Mouse (Mus musculus): Measurements from ENCODE around the gene Dolpp1. TPM values are rescaled to one million over a fixed set of nuclear protein-coding genes. Genes with fewer than 3 reads are reported as not detected.

Dolpp1 gene
- polyA plus RNA-seq (2015; fragmentation: Nextera tagmentation; extraction: Ambion mirVana), result 12.0 and 12.2 TPM in 2 replicates

GRCm38 (mm10) chr2:30392114-30392576, at the start of gene Dolpp1:
Dolpp1 (plus strand) TSS chr2:30392254.
- peaks cover 8% of the 10 kb centered on the region for H3K36me3 ChIP-seq (replicated peaks; ENCODE audit: insufficient read depth, low read length)
- TF ChIP-seq CTCF (IDR thresholded peaks at IDR 0.05; ENCODE audit: low read depth), result no peak
- TF ChIP-seq EP300 (IDR thresholded peaks at IDR 0.05; ENCODE audit: low read depth), result peak; percentile 75; the same call in 1 of the 2 replicates
- H3K27ac ChIP-seq (ENCODE audit: low read depth), result peak within 1 kb of the TSS; percentile 87
- no peaks in the 10 kb centered on the region for H3K9me3 ChIP-seq (ENCODE audit: low read length)
- H3K27me3 ChIP-seq (ENCODE audit: insufficient read depth, low read length), result no peaks in the 10 kb centered on the region
- H3K4me1 ChIP-seq (ENCODE audit: insufficient read depth), result peaks cover 9% of the 10 kb centered on the region
- ATAC-seq (peak; percentile 97), DNase-seq (peak; percentile 96)
- H3K4me2 ChIP-seq (ENCODE audit: low read depth, low read length), result peak within 1 kb of the TSS; percentile 100
- H3K9ac ChIP-seq (replicated peaks), result peak within 1 kb of the TSS; percentile 81
- under 1% methylated on average over 40 of the region's 40 CpGs for WGBS (ENCODE audit: insufficient replicate concordance)
- peak within 1 kb of the TSS; percentile 88 for H3K4me3 ChIP-seq (ENCODE audit: low read depth, low read length)

- Histone ChIP-seq H3K4me3 (ENCODE audit: low read depth, low read length) (no peak overlapping the region), H3K27ac (ENCODE audit: low read depth) (no peak overlapping the region), H3K9me3 (ENCODE audit: low read length) (no peaks in the 10 kb centered on the region), H3K9ac (replicated peaks) (no peak overlapping the region), H3K27me3 (ENCODE audit: insufficient read depth, low read length) (no peaks in the 10 kb centered on the region), H3K4me2 (ENCODE audit: low read depth, low read length) (no peak overlapping the region), H3K36me3 (replicated peaks; ENCODE audit: insufficient read depth, low read length) (peaks cover 64% of the 10 kb centered on the region), H3K4me1 (ENCODE audit: insufficient read depth) (no peaks in the 10 kb centered on the region)
- TF ChIP-seq CTCF (IDR thresholded peaks at IDR 0.05; ENCODE audit: low read depth) (no peak), EP300 (IDR thresholded peaks at IDR 0.05; ENCODE audit: low read depth) (no peak)
- 88% methylated on average over 7 of the region's 7 CpGs for WGBS (ENCODE audit: insufficient replicate concordance)
- no peak for DNase-seq
- ATAC-seq, result no peak
These were observed 49.5 kb upstream of the Dolpp1 start for GRCm38 (mm10) chr2:30342544-30342943.

GRCm38 (mm10) chr2:30343601-30344137, 48.4 kb upstream of the Dolpp1 start:
- H3K4me2 ChIP-seq (ENCODE audit: low read depth, low read length), result no peak overlapping the region
- H3K9ac ChIP-seq (replicated peaks), result no peak overlapping the region
- ATAC-seq (no peak), DNase-seq (no peak)
- no peaks in the 10 kb centered on the region for H3K27me3 ChIP-seq (ENCODE audit: insufficient read depth, low read length)
- no peak overlapping the region for H3K27ac ChIP-seq (ENCODE audit: low read depth)
- TF ChIP-seq CTCF (IDR thresholded peaks at IDR 0.05; ENCODE audit: low read depth), result no peak
- no peak for TF ChIP-seq EP300 (IDR thresholded peaks at IDR 0.05; ENCODE audit: low read depth)
- H3K36me3 ChIP-seq (replicated peaks; ENCODE audit: insufficient read depth, low read length), result peaks cover 62% of the 10 kb centered on the region
- no peaks in the 10 kb centered on the region for H3K9me3 ChIP-seq (ENCODE audit: low read length)
- WGBS (ENCODE audit: insufficient replicate concordance), result 79% methylated on average over 14 of the region's 14 CpGs
- no peaks in the 10 kb centered on the region for H3K4me1 ChIP-seq (ENCODE audit: insufficient read depth)
- no peak overlapping the region for H3K4me3 ChIP-seq (ENCODE audit: low read depth, low read length)

GRCm38 (mm10) chr2:30345971-30346676, 45.9 kb upstream of the Dolpp1 start:
- WGBS (ENCODE audit: insufficient replicate concordance), result 77% methylated on average over 7 of the region's 7 CpGs
- H3K36me3 ChIP-seq (replicated peaks; ENCODE audit: insufficient read depth, low read length), result peaks cover 50% of the 10 kb centered on the region

GRCm38 (mm10) chr2:30349196-30349595, 42.9 kb upstream of the Dolpp1 start:
- WGBS (ENCODE audit: insufficient replicate concordance), result 80% methylated on average over 6 of the region's 6 CpGs

More at GRCm38 (mm10) chr2:30345971-30346676, 45.9 kb upstream of the Dolpp1 start:
- no peak overlapping the region for H3K9ac ChIP-seq (replicated peaks)
- no peak overlapping the region for H3K27ac ChIP-seq (ENCODE audit: low read depth)
- no peak overlapping the region for H3K4me2 ChIP-seq (ENCODE audit: low read depth, low read length)
- H3K9me3 ChIP-seq (ENCODE audit: low read length), result no peaks in the 10 kb centered on the region
- ATAC-seq (no peak), DNase-seq (no peak)
- H3K4me1 ChIP-seq (ENCODE audit: insufficient read depth), result no peaks in the 10 kb centered on the region
- TF ChIP-seq EP300 (IDR thresholded peaks at IDR 0.05; ENCODE audit: low read depth) (no peak), CTCF (IDR thresholded peaks at IDR 0.05; ENCODE audit: low read depth) (no peak)
- no peak overlapping the region for H3K4me3 ChIP-seq (ENCODE audit: low read depth, low read length)
- no peaks in the 10 kb centered on the region for H3K27me3 ChIP-seq (ENCODE audit: insufficient read depth, low read length)

GRCm38 (mm10) chr2:30351149-30351548, 40.9 kb upstream of the Dolpp1 start:
- H3K4me1 ChIP-seq (ENCODE audit: insufficient read depth), result no peaks in the 10 kb centered on the region
- H3K27ac ChIP-seq (ENCODE audit: low read depth), result no peak overlapping the region
- peak; percentile 46; the same call in 1 of the 2 replicates for TF ChIP-seq CTCF (IDR thresholded peaks at IDR 0.05; ENCODE audit: low read depth)
- TF ChIP-seq EP300 (IDR thresholded peaks at IDR 0.05; ENCODE audit: low read depth), result no peak
- ATAC-seq (no peak), DNase-seq (no peak)
- no peaks in the 10 kb centered on the region for H3K27me3 ChIP-seq (ENCODE audit: insufficient read depth, low read length)
- H3K9me3 ChIP-seq (ENCODE audit: low read length), result no peaks in the 10 kb centered on the region
- peaks cover 21% of the 10 kb centered on the region for H3K36me3 ChIP-seq (replicated peaks; ENCODE audit: insufficient read depth, low read length)
- WGBS (ENCODE audit: insufficient replicate concordance), result 77% methylated on average over 2 of the region's 2 CpGs
- H3K9ac ChIP-seq (replicated peaks), result no peak overlapping the region
- H3K4me3 ChIP-seq (ENCODE audit: low read depth, low read length), result no peak overlapping the region
- H3K4me2 ChIP-seq (ENCODE audit: low read depth, low read length), result no peak overlapping the region

More at GRCm38 (mm10) chr2:30349196-30349595, 42.9 kb upstream of the Dolpp1 start:
- Histone ChIP-seq H3K9me3 (ENCODE audit: low read length) (no peaks in the 10 kb centered on the region), H3K4me3 (ENCODE audit: low read depth, low read length) (no peak overlapping the region), H3K27me3 (ENCODE audit: insufficient read depth, low read length) (no peaks in the 10 kb centered on the region), H3K27ac (ENCODE audit: low read depth) (no peak overlapping the region), H3K9ac (replicated peaks) (no peak overlapping the region), H3K4me1 (ENCODE audit: insufficient read depth) (no peaks in the 10 kb centered on the region), H3K36me3 (replicated peaks; ENCODE audit: insufficient read depth, low read length) (peaks cover 35% of the 10 kb centered on the region), H3K4me2 (ENCODE audit: low read depth, low read length) (no peak overlapping the region)
- DNase-seq (no peak), ATAC-seq (no peak)
- TF ChIP-seq CTCF (IDR thresholded peaks at IDR 0.05; ENCODE audit: low read depth) (no peak), EP300 (IDR thresholded peaks at IDR 0.05; ENCODE audit: low read depth) (no peak)

All from liver, postnatal 0 days (tissue).